Mouse (Mus musculus): Measurements from ENCODE around the gene Cipc.

Gene Cipc

GRCm38 (mm10) chr12:86911482-86911931, 35.3 kb upstream of the Cipc start:
- TF ChIP-seq POU5F1 (IDR thresholded peaks at IDR 0.05; ENCODE audit: borderline replicate concordance, low read length), result no peak
- TF ChIP-seq CTCF (conservative IDR thresholded peaks at IDR 0.05; ENCODE audit: low read length), result no peak
- no peak for TF ChIP-seq NANOG (IDR thresholded peaks at IDR 0.05; ENCODE audit: borderline replicate concordance, low read length)
- Histone ChIP-seq H3K27me3 (ENCODE audit: insufficient read depth, low read length) (no peaks in the 10 kb centered on the region), H3K36me3 (ENCODE audit: insufficient read depth, low read length) (no peaks in the 10 kb centered on the region), H3K9me3 (ENCODE audit: low read length) (no peaks in the 10 kb centered on the region), H3K4me3 (replicated peaks; ENCODE audit: low read length) (peak overlapping the region; percentile 80), H3K4me1 (replicated peaks; ENCODE audit: low read depth, low read length) (peaks cover 94% of the 10 kb centered on the region)

- peak overlapping the region; percentile 80 for H3K4me3 ChIP-seq (replicated peaks; ENCODE audit: low read length)
- no peaks in the 10 kb centered on the region for H3K9me3 ChIP-seq (ENCODE audit: low read length)
- H3K4me1 ChIP-seq (replicated peaks; ENCODE audit: low read depth, low read length), result peaks cover 94% of the 10 kb centered on the region
- no peaks in the 10 kb centered on the region for H3K27me3 ChIP-seq (ENCODE audit: insufficient read depth, low read length)
- no peaks in the 10 kb centered on the region for H3K36me3 ChIP-seq (ENCODE audit: insufficient read depth, low read length)
- TF ChIP-seq POU5F1 (IDR thresholded peaks at IDR 0.05; ENCODE audit: borderline replicate concordance, low read length), result no peak
- TF ChIP-seq NANOG (IDR thresholded peaks at IDR 0.05; ENCODE audit: borderline replicate concordance, low read length), result no peak
- no peak for TF ChIP-seq CTCF (conservative IDR thresholded peaks at IDR 0.05; ENCODE audit: low read length)
These were observed 34.3 kb upstream of the Cipc start for GRCm38 (mm10) chr12:86912335-86913093.

GRCm38 (mm10) chr12:86914351-86914750, 32.5 kb upstream of the Cipc start:
- H3K4me1 ChIP-seq (replicated peaks; ENCODE audit: low read depth, low read length), result peaks cover 94% of the 10 kb centered on the region
- peak overlapping the region; percentile 80 for H3K4me3 ChIP-seq (replicated peaks; ENCODE audit: low read length)
- H3K27me3 ChIP-seq (ENCODE audit: insufficient read depth, low read length), result no peaks in the 10 kb centered on the region
- no peaks in the 10 kb centered on the region for H3K36me3 ChIP-seq (ENCODE audit: insufficient read depth, low read length)
- TF ChIP-seq POU5F1 (IDR thresholded peaks at IDR 0.05; ENCODE audit: borderline replicate concordance, low read length) (no peak), NANOG (IDR thresholded peaks at IDR 0.05; ENCODE audit: borderline replicate concordance, low read length) (no peak), CTCF (conservative IDR thresholded peaks at IDR 0.05; ENCODE audit: low read length) (no peak)
- no peaks in the 10 kb centered on the region for H3K9me3 ChIP-seq (ENCODE audit: low read length)

GRCm38 (mm10) chr12:86914756-86915155, 32.1 kb upstream of the Cipc start:
- no peak for TF ChIP-seq CTCF (conservative IDR thresholded peaks at IDR 0.05; ENCODE audit: low read length)
- TF ChIP-seq NANOG (IDR thresholded peaks at IDR 0.05; ENCODE audit: borderline replicate concordance, low read length), result no peak
- no peak for TF ChIP-seq POU5F1 (IDR thresholded peaks at IDR 0.05; ENCODE audit: borderline replicate concordance, low read length)
- H3K27me3 ChIP-seq (ENCODE audit: insufficient read depth, low read length), result no peaks in the 10 kb centered on the region
- H3K36me3 ChIP-seq (ENCODE audit: insufficient read depth, low read length), result no peaks in the 10 kb centered on the region
- H3K4me3 ChIP-seq (replicated peaks; ENCODE audit: low read length), result peak overlapping the region; percentile 80
- no peaks in the 10 kb centered on the region for H3K9me3 ChIP-seq (ENCODE audit: low read length)
- peaks cover 94% of the 10 kb centered on the region for H3K4me1 ChIP-seq (replicated peaks; ENCODE audit: low read depth, low read length)

GRCm38 (mm10) chr12:86915617-86916016, 31.2 kb upstream of the Cipc start:
- TF ChIP-seq CTCF (conservative IDR thresholded peaks at IDR 0.05; ENCODE audit: low read length) (no peak), POU5F1 (IDR thresholded peaks at IDR 0.05; ENCODE audit: borderline replicate concordance, low read length) (no peak), NANOG (IDR thresholded peaks at IDR 0.05; ENCODE audit: borderline replicate concordance, low read length) (no peak)

GRCm38 (mm10) chr12:86916796-86917573, 29.9 kb upstream of the Cipc start:
- no peaks in the 10 kb centered on the region for H3K27me3 ChIP-seq (ENCODE audit: insufficient read depth, low read length)
- no peak for TF ChIP-seq CTCF (conservative IDR thresholded peaks at IDR 0.05; ENCODE audit: low read length)
- no peak for TF ChIP-seq NANOG (IDR thresholded peaks at IDR 0.05; ENCODE audit: borderline replicate concordance, low read length)
- no peak for TF ChIP-seq POU5F1 (IDR thresholded peaks at IDR 0.05; ENCODE audit: borderline replicate concordance, low read length)
- no peaks in the 10 kb centered on the region for H3K9me3 ChIP-seq (ENCODE audit: low read length)
- peak overlapping the region; percentile 60 for H3K4me3 ChIP-seq (replicated peaks; ENCODE audit: low read length)
- H3K4me1 ChIP-seq (replicated peaks; ENCODE audit: low read depth, low read length), result peaks cover 91% of the 10 kb centered on the region
- H3K36me3 ChIP-seq (ENCODE audit: insufficient read depth, low read length), result no peaks in the 10 kb centered on the region

More at GRCm38 (mm10) chr12:86915617-86916016, 31.2 kb upstream of the Cipc start:
- peak overlapping the region; percentile 80; the same call in 1 of the 2 replicates for H3K4me3 ChIP-seq (replicated peaks; ENCODE audit: low read length)
- H3K27me3 ChIP-seq (ENCODE audit: insufficient read depth, low read length), result no peaks in the 10 kb centered on the region
- peaks cover 95% of the 10 kb centered on the region for H3K4me1 ChIP-seq (replicated peaks; ENCODE audit: low read depth, low read length)
- no peaks in the 10 kb centered on the region for H3K36me3 ChIP-seq (ENCODE audit: insufficient read depth, low read length)
- no peaks in the 10 kb centered on the region for H3K9me3 ChIP-seq (ENCODE audit: low read length)

- Histone ChIP-seq H3K4me3 (replicated peaks; ENCODE audit: low read length) (peak overlapping the region; percentile 60), H3K27me3 (ENCODE audit: insufficient read depth, low read length) (no peaks in the 10 kb centered on the region), H3K36me3 (ENCODE audit: insufficient read depth, low read length) (no peaks in the 10 kb centered on the region), H3K9me3 (ENCODE audit: low read length) (no peaks in the 10 kb centered on the region), H3K4me1 (replicated peaks; ENCODE audit: low read depth, low read length) (peaks cover 94% of the 10 kb centered on the region)
- TF ChIP-seq NANOG (IDR thresholded peaks at IDR 0.05; ENCODE audit: borderline replicate concordance, low read length) (no peak), POU5F1 (IDR thresholded peaks at IDR 0.05; ENCODE audit: borderline replicate concordance, low read length) (no peak), CTCF (conservative IDR thresholded peaks at IDR 0.05; ENCODE audit: low read length) (no peak)
These were observed 28.4 kb upstream of the Cipc start for GRCm38 (mm10) chr12:86918361-86918967.
